Mouse (Mus musculus) forelimb bud, embryonic 11.5 days (tissue): ENCODE measurements around the gene Pard6a.

Source experiments
- DNase-seq: peaks from one replicate; pipeline ENCODE4 v3.0.0-alpha.2; 2012; ENCODE audit warnings: low read depth, low spot score

Gene Pard6a

GRCm38 (mm10) chr8:105700966-105701824 is at the start of gene Pard6a, which contains the start of gene Acd:
Gene Pard6a, plus strand, starts transcription at chr8:105701148.
Gene Acd, minus strand, starts transcription at chr8:105701102.
- peak; percentile 95 for DNase-seq

GRCm38 (mm10) chr8:105657641-105658040 is 43.3 kb upstream of the Pard6a start:
- DNase-seq = no peak

DNA sequence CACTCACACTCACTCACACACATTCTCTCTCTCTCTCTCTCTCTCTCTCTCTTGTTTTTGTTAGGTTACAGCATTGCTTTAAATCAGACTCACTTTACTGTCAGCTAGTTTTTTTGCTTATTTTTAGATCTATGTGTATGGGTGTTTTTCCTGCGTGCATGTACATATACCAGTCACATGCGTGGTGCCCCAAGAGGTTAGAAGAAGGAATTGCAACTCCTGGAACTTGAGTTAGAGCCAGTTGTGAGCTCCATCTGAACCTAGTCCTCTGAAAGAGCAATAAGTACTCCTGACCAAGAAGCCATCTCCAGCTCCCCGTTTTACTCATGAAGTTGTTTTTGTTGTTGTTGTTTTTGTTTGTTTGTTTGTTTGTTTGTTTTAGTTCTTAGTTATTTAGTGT is 39.8 kb upstream of the Pard6a start:
- peak; percentile 23 for DNase-seq

DNA sequence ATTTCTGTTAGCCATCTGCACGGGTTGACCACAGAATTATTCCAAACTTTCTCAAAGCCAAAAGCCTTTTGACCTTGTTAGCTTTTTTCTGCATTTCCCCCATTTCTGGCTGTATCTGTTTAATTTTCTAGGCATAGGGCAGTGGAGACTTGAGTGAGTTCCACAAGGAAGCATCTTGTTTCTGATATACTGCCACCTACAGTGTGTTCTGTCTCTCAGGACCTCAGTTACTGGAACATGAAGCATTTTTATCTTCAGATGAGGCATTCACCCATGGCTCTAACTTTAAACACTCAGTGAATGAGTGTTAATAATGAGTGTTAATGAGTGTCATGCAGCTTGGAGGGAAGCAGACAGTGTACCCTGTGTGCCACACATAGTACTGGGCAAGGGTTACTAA is 23.1 kb upstream of the Pard6a start:
- DNase-seq = no peak

GRCm38 (mm10) chr8:105685325-105685724 is 15.6 kb upstream of the Pard6a start:
- no peak for DNase-seq

- peak; percentile 29 for DNase-seq
Measured at GRCm38 (mm10) chr8:105685796-105686308, 15.1 kb upstream of the Pard6a start, which contains the start of gene Carmil2. Gene Carmil2, plus strand, starts transcription at chr8:105686274.

GRCm38 (mm10) chr8:105686551-105686950 is 14.4 kb upstream of the Pard6a start:
- no peak for DNase-seq

- DNase-seq = no peak
Measured at GRCm38 (mm10) chr8:105687512-105687911, 13.4 kb upstream of the Pard6a start.

- no peak for DNase-seq
Measured at GRCm38 (mm10) chr8:105688242-105688752, 12.7 kb upstream of the Pard6a start.

DNA sequence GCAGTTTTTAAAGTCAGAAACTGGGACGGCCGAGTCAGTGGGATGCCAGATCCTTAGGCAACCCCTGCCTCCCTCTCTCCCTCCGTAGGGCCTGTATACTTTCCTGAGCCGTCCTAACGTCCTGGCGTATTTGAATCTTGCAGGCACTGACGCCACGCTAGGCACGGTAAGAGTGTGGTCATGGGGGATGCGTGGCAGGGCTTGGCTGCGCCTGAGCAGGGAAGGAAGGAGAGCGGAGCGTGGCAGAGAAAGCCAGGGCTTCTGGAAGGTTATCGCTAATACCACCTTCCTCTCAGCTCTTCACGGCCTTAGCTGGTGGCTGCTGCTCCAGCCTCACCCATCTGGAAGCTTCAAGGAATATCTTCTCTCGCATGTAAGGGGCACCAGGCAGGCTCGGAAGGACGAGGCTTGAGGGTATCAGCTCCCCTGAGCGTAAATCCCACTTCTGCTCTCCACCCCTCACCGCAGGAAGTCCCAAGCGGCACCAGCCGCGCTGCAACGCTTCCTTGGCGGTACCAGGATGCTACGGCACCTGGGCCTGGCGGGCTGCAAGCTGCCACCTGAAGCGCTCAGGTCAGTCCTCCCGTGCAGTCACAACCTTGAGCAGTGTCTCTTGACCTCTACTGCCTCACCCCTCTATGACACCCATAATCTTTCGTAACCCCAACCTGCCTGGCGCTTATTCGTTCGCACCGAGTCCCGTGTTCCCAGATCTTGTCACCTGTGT is 11.5 kb upstream of the Pard6a start:
- DNase-seq = no peak

DNA sequence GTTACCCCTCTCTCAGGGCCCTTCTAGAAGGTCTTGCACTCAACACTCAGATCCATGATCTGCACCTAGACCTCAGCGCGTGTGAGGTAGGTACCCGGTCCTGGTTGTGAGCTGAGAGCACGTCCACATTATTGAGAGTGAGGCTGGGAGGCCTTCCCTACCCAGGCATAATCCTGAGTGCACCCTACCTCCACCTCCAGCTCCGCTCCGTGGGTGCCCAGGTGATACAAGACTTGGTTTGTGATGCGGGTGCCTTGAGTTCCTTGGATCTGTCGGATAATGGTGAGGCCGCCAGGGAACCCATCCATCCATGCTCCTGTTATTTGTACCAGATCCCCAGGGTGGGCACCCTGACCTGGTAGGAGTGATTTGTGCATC is 11.0 kb upstream of the Pard6a start:
- no peak for DNase-seq

DNA sequence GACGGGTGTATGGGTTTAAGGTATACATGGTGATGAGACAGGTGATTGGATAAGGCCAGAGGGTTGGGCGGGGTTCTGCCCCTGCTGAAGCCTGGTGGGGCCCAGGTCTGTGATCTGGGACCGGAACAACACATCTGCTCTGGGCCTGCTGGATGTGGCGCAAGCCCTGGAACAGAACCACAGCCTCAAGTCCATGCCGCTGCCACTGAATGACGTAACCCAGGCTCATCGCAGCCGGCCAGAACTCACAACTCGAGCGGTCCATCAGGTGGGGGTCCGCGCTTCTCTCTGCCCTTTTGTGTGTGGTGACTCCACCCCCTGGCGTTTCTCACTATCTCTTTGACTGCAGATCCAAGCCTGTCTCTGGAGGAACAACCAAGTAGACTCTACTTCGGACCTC is 10.0 kb upstream of the Pard6a start:
- DNase-seq = no peak

DNA sequence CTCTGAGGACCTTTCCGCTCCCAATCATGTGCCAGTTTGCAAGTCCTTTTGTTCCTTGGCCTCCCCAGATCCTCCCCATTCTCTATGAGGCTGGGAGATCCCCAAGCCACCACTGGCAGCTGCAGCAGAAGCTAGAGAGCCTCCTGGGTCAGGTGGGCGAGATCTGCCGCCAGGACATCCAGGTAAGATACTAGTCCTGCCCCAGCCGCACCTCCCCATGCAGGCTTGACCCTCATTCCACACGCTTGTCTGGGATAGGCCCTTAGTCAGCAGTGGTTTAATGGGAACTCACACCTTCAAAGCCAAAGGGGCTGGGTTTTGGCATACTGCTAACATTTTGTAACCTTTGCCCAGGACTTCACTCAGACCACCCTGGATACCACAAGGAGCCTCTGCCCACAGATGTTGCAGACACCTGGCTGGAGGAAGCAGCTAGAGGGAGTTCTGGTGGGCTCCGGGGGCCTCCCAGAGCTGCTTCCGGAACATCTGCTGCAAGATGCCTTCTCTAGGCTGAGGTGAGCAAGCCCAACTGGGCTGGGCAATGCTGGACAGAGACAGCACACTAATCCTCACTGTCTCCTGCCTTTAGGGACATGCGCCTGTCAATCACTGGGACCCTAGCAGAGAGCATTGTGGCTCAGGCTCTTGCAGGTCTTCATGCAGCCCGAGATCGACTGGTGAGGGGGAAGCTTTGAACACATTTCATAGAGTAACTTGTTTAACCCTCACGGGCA is 8.3 kb upstream of the Pard6a start:
- DNase-seq = no peak

DNA sequence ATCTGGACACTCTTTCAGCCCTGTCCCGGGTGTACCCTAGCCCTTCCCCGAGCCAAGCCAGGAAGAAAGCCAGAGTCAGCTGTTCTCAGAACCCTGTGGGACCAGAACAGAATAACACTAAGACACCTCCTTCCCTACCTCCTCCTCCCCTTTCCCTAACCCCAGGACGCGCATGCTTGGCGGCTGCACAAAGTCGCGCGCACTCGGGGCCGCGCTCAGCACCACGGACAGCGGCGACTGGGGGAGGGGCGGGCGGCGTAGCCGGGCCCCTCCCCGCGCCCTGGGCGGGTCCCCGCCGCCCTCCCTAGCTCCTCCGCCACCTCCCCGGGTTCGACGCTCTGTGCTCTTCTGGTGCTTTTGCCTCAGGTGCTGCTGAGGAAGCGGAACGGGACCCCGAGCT is 7.3 kb upstream of the Pard6a start:
- DNase-seq = peak; percentile 56

- no peak for DNase-seq
Measured at GRCm38 (mm10) chr8:105694051-105694799, 6.7 kb upstream of the Pard6a start.

- no peak for DNase-seq
Measured at GRCm38 (mm10) chr8:105695080-105695780, 5.7 kb upstream of the Pard6a start.

- no peak for DNase-seq
Measured at GRCm38 (mm10) chr8:105697196-105697780, 3.7 kb upstream of the Pard6a start.

DNA sequence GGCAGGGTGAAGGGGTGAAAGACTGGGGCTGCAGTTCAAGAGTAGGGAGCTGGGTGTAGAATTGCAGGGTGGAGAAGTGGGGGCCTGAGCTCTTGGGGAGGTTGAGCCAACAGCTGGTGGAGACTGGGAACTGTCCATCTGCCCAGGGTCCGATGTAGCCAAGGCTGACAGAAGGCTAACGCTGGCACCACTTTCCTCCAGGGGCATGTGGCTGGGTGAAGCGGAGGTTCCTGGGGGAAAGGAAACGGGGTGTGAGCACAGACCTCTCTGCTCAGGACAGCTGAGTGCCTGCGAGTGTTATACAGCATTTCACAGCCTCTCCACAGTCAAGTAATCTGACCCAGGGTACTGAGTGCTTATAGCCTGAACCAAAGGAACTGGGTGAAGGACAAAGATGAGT is 2.2 kb upstream of the Pard6a start:
- no peak for DNase-seq

DNA sequence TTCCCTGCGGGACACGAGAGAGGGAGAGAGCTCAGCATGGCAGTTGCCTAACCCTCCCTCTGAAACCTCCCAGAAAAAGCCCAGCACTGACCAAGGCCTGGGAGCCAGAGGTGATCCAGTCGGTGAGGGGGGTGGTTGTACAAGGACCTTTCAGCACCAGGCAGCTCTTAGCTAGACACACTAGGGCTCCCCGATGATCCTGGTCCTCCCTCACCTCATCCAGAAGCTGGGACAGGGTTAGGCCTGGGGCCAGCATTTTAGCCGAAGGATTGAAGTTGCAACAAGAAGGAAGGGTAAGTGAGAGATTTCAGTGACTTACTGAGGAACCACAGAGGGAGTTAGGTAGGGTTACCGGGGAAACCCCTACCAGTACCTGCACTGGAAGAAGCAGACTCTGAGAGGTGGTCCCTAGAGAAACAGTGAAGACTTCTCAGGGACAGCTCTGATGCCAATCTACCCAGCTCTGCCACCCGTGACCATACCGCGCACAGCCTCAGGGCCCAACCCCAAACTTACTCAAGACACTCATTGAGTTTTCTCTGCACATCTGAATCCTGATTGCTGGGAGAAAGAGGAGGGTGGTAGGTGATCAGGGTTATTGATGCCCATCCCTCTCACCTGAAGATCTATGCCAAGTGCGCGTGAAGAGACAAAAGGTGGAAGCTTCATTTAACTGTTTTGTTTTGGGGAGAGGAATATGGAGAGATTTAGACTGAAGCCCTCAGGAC is 1.3 kb upstream of the Pard6a start:
- DNase-seq = no peak
